Mouse (Mus musculus): ENCODE results near the gene Duox1.

DNA sequence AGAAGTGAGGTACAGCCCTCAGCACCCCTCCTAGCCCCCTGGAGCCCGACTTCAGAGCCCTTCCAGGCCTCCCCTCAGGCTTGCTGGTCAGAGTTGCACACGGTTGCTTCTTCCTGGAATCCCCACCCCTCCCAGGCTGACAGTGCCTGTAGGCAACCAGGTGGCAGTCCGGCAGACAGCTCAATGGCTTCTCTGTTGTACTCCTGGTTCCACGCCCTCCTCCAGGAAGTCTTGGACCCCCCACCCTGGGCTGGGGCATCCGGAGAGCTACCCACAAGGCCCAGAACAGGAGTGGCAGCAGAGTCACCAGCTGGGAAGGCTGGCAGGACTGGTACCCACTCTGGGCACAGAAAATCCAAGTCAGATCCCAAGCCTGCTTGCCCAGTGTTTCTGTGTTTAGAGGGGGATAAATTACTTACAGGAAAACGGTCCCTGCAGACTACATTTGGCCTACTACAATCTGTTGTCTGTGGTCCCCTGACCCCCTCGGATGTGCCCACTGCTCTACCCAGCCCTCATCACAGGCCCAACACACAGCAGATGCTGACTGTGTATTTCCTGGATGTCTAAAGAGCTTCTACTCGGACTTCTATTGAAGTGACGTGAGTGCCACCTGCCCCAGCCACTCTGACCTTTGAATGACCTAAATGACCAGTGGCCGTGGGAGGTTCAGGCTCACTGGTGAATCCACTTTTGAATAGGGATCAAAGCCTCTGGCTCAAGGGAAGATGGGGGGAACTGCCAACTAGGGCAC, 46.6 kb downstream of the Duox1 start:
- no peak for TF ChIP-seq POLR2A (IDR thresholded peaks at IDR 0.05; ENCODE audit: borderline replicate concordance, low read depth, low read length)
- TF ChIP-seq CTCF (IDR thresholded peaks at IDR 0.05; ENCODE audit: low read depth, low read length) = no peak
